Mouse (Mus musculus) forebrain, embryonic 14.5 days (tissue): ENCODE data around the gene Aak1. TPM values are rescaled to one million over a fixed set of nuclear protein-coding genes. Genes with fewer than 3 reads are reported as not detected.
A peak's percentile ranks its signal among the peaks of the same experiment; 100 is the strongest.

ENCODE experiments used
- ATAC-seq: fragments of 200-750 bp; cut with Nextera tagmentation; 2 replicates; pipeline ENCODE4 v1.8.0; 2017; ENCODE audit warnings: mild to moderate bottlenecking, moderate library complexity
- DNase-seq: peaks from one replicate; pipeline ENCODE4 v3.0.0-alpha.2; 2015; ENCODE audit warnings: low spot score
- H3K27ac ChIP-seq: fragments of 300-500 bp; sonication (generic); 2 replicates; pipeline ENCODE4 v1.5.1; 2014; ENCODE audit warnings: low read depth, mild to moderate bottlenecking, control low read depth, low read length, moderate library complexity
- H3K27me3 ChIP-seq: fragments of 300-500 bp; sonication (generic); replicated peaks from 2 replicates; pipeline ENCODE4 v1.6.1; 2014; ENCODE audit warnings: low read length, control low read depth, mixed read lengths; ENCODE audit not compliant: control insufficient read depth, insufficient read depth
- H3K36me3 ChIP-seq: fragments of 300-500 bp; sonication (generic); 2 replicates; pipeline ENCODE4 v1.6.1; 2014; ENCODE audit warnings: low read length, control low read depth; ENCODE audit not compliant: control insufficient read depth, insufficient read depth
- H3K4me1 ChIP-seq: fragments of 300-500 bp; sonication (generic); 2 replicates; pipeline ENCODE4 v1.6.1; 2014; ENCODE audit warnings: antibody characterized with exemption, low read length, control low read depth; ENCODE audit not compliant: control insufficient read depth, insufficient read depth
- H3K4me2 ChIP-seq: fragments of 300-500 bp; sonication (generic); 2 replicates; pipeline ENCODE4 v1.6.1; 2014; ENCODE audit warnings: mild to moderate bottlenecking, control low read depth, low read length
- H3K4me3 ChIP-seq: fragments of 300-500 bp; sonication (generic); 2 replicates; pipeline ENCODE4 v1.5.1; 2014; ENCODE audit warnings: low read depth, low read length, control low read depth
- H3K9ac ChIP-seq: fragments of 300-500 bp; sonication (generic); 2 replicates; pipeline ENCODE4 v1.6.1; 2014; ENCODE audit warnings: mild to moderate bottlenecking, low read length, control low read depth, moderate library complexity
- H3K9me3 ChIP-seq: fragments of 300-500 bp; sonication (generic); replicated peaks from 2 replicates; pipeline ENCODE4 v1.6.1; 2016; ENCODE audit warnings: low read length, control low read depth, mixed read lengths; ENCODE audit not compliant: control insufficient read depth
- WGBS: fragments of 180-500 bp; shearing (Covaris S2); extraction: QIAGEN DNeasy Blood & Tissue Kit; methylation state at CpG from one replicate; pipeline ENCODE4 v1.1.7; 2014; 5-methylcytosine and 5-hydroxymethylcytosine counted together
- polyA plus RNA-seq: library from polyadenylated mRNA; unstranded; fragments of >200 nt; fragmentation: Nextera tagmentation; extraction: Ambion mirVana; gene quantifications from 2 replicates; pipeline ENCODE4 v1.2.1, GENCODE M21; 2014

Gene Aak1
- polyA plus RNA-seq, 1 experiment from 2014 or later: 23.5 TPM

GRCm38 (mm10) chr6:87001995-87002394 lies 152.7 kb downstream of the Aak1 start:
- Histone ChIP-seq H3K4me1 (no peaks in the 10 kb centered on the region), H3K4me2 (no peak overlapping the region), H3K36me3 (peaks cover 8% of the 10 kb centered on the region; the same call in 1 of the 2 replicates), H3K27ac (no peak overlapping the region), H3K4me3 (no peak overlapping the region), H3K27me3 (no peaks in the 10 kb centered on the region), H3K9ac (no peak overlapping the region), H3K9me3 (no peaks in the 10 kb centered on the region)
- ATAC-seq (no peak), DNase-seq (no peak)
- 91% methylated on average over 6 of the region's 6 CpGs for WGBS

DNA sequence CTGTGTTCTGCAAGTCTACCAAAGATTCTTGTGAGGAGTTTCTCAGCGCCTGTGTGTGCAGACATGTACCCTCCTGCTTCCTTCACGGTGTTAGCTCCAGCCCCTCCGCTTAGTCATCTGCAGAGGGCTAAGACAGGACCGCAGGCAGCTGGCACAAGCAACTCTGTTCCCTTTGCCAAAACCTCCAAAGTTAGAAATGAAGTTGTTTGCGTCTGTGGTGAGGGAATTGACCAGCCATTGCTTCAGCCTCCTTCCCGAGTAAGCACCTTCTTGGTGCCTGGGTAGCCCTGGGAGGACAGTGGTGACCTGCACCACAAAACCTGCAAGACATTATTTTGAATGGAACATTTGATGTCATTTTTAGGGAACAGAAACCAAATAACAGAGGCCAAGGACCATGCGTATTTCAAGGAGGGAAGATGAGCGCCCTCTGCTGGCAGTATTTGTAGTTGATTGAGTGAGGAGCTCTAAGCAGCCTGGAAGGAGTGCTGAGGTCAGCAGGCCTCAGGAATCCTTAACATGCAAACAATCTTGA lies 153.3 kb downstream of the Aak1 start:
- Histone ChIP-seq H3K4me2 (no peak overlapping the region), H3K27ac (no peak overlapping the region)
- ATAC-seq: 0 out of 2 replicates have a peak, but pooled peaks have one; percentile 60

DNA sequence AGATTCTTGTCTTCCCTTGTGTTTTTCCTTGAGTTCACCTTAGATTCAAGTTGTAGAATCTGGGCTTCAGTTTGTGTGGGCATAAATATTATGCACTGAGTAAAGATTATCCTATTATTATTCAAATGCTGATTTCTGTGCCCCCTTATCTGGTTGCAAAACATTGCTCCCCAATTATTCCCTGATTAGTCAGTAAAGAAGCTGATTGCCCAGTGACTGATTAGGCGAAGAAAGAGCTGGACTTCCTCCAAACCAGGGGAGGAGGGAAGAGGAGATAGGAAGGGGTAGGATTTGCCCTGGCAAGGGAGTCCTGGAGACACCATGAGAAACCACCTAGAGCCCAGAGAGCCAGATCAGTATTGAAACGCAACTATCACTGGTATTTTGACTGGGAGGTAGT lies 154.8 kb downstream of the Aak1 start:
- Histone ChIP-seq H3K27ac (no peak overlapping the region), H3K36me3 (no peaks in the 10 kb centered on the region), H3K4me1 (no peaks in the 10 kb centered on the region), H3K9me3 (no peaks in the 10 kb centered on the region), H3K9ac (no peak overlapping the region), H3K4me3 (no peak overlapping the region), H3K27me3 (no peaks in the 10 kb centered on the region), H3K4me2 (no peak overlapping the region)
- 41% methylated on average over 2 of the region's 2 CpGs for WGBS
- DNase-seq (no peak), ATAC-seq (no peak)

More for the DNA sequence above, 153.3 kb downstream of the Aak1 start:
- H3K4me3 ChIP-seq: no peak overlapping the region
- no peaks in the 10 kb centered on the region for H3K4me1 ChIP-seq
- no peaks in the 10 kb centered on the region for H3K9me3 ChIP-seq
- 53% methylated on average over 8 of the region's 8 CpGs for WGBS
- DNase-seq: peak; percentile 86
- peaks cover 3% of the 10 kb centered on the region; the same call in 1 of the 2 replicates for H3K36me3 ChIP-seq
- no peaks in the 10 kb centered on the region for H3K27me3 ChIP-seq
- H3K9ac ChIP-seq: no peak overlapping the region

DNA sequence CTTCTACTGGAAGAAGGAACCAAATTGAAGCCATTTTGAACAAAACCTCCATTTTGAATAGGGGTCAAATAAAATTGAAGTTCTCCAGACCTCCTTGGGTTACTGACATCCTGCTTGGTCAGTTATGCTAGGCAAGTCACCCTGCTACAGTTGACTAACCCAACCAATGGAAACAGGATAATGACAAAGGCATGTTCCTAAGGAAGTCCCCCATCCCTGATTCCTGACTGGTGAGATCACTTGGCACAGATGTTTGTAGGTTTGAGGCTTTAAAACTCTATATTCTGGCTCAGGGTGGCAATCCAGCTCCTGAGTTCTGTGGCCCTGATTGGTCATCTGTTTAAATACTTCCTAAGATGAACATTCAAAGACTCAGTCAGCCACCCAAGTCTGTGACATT lies 156.3 kb downstream of the Aak1 start:
- DNase-seq (no peak), ATAC-seq (no peak)
- Histone ChIP-seq H3K4me3 (no peak overlapping the region), H3K4me1 (peaks cover 3% of the 10 kb centered on the region; the same call in 1 of the 2 replicates), H3K9me3 (no peaks in the 10 kb centered on the region), H3K27me3 (no peaks in the 10 kb centered on the region), H3K27ac (no peak overlapping the region), H3K36me3 (no peaks in the 10 kb centered on the region), H3K4me2 (no peak overlapping the region), H3K9ac (no peak overlapping the region)

DNA sequence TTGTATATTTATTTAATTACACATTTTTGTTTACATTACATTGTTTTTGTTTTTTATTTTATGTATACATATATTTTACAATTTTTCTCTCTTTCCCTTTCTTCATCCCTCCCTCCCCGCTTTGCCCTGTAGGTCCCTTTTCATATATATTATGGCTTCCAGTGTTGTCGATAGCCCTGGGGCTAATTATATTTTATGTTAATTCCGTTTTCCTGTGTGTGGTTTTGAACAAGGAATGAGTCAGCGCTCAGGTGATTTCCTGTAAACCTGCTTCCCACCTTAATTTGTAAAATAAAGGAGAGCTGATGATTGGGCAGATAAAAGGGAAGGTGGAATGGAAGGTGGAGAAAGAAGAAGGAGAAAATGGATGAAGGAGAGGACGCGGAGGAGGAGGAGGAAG lies 159.6 kb downstream of the Aak1 start, which contains the start of gene Nfu1:
Nfu1 (plus strand) TSS at position 350 of the 400 bp plus-strand sequence.
- 79% methylated on average over 6 of the region's 6 CpGs for WGBS
- no peak for ATAC-seq

DNA sequence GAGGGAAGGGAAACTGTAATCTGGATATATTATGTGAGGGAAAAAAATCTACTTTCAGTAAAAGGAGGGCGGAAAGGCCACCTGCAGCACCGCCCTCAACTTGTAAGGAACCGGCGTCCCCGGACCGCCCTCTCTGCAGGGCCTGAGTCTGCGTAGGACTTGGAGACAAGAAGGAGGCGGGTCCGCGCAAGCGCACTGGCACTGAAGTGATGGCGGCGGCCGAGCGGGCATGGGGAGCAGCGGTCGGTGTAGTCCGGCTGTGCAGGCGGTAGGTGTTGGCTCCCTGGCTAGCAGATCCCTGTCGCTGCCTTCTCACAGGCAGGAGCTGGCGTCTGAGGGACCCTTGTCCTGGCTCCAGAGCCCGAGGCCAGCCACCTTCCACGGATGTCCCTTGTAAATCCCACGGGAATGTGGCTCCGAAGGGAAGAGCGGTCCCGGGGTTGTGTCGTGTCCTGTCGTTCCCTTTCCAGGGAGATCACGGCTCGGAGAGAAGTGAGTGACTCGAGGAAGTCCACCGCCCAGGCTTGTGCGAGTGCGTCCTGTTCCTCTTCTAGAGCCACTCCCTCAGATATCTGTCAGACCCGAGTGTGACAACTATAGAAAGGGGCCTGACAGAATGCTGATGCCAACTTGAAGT lies 160.5 kb downstream of the Aak1 start:
- Histone ChIP-seq H3K9me3 (no peaks in the 10 kb centered on the region), H3K27me3 (no peaks in the 10 kb centered on the region), H3K27ac (peak overlapping the region; percentile 82), H3K4me2 (peak overlapping the region; percentile 62), H3K4me3 (peak overlapping the region; percentile 80), H3K36me3 (peaks cover 4% of the 10 kb centered on the region; the same call in 1 of the 2 replicates), H3K9ac (peak overlapping the region; percentile 94), H3K4me1 (peaks cover 3% of the 10 kb centered on the region; the same call in 1 of the 2 replicates)
- WGBS: under 1% methylated on average over 36 of the region's 36 CpGs
- DNase-seq: peak; percentile 96
- peak; percentile 99 for ATAC-seq

More for the DNA sequence above, 159.6 kb downstream of the Aak1 start, which contains the start of gene Nfu1:
- H3K27me3 ChIP-seq: no peaks in the 10 kb centered on the region
- H3K4me1 ChIP-seq: peaks cover 3% of the 10 kb centered on the region; the same call in 1 of the 2 replicates
- peak within 1 kb of the TSS; percentile 62 for H3K4me2 ChIP-seq
- peak within 1 kb of the TSS; percentile 94 for H3K9ac ChIP-seq
- no peaks in the 10 kb centered on the region for H3K9me3 ChIP-seq
- H3K27ac ChIP-seq: peak within 1 kb of the TSS; percentile 82
- H3K36me3 ChIP-seq: no peaks in the 10 kb centered on the region
- peak within 1 kb of the TSS; percentile 80 for H3K4me3 ChIP-seq
- no peak for DNase-seq

DNA sequence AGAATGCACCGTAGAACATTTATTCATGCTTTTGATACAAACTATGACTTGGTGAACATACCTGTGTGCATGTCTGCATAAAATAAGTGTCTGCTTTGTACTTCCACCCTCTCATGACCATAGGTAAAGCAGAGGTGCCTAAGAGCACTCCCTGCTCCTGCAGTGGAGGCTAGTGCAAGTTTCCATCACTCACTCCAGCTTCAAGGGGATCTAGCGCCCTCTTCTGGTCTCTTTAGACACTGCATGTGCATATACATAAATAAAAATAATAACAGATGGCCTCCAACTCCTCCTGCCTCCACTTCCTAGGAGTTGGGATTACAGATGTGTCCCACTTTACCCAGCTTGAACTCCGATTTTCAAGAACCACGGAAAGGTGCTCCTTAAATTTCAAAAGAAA lies 167.6 kb downstream of the Aak1 start:
- Histone ChIP-seq H3K4me2 (no peak overlapping the region), H3K9ac (no peak overlapping the region), H3K4me1 (no peaks in the 10 kb centered on the region), H3K4me3 (no peak overlapping the region), H3K36me3 (peaks cover 43% of the 10 kb centered on the region), H3K27ac (no peak overlapping the region), H3K9me3 (no peaks in the 10 kb centered on the region), H3K27me3 (no peaks in the 10 kb centered on the region)
- DNase-seq (peak; percentile 53), ATAC-seq (no peak)
- WGBS: 58% methylated on average over 4 of the region's 4 CpGs

DNA sequence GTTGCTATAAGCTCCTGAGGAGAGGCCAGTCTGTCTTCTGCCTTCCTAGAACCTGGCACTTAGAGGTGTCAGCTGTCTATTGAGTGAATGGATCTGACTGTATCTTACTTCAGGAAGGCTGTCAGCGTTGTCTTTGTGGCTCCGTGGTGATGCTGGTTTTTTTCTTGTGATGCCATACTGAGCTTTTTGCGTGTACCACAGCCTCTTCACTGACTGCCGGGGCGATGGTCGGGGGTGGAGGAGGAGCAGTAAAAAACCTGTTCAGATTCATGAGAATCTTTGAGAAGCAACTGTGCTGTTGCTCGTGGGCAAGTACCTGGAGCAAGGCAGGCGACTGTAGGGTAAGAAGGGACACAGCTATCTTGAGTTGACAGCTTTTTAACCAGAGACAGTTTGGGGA lies 169.6 kb downstream of the Aak1 start:
- DNase-seq (no peak), ATAC-seq (no peak)
- H3K27ac ChIP-seq: no peak overlapping the region
- H3K4me2 ChIP-seq: no peak overlapping the region
- no peaks in the 10 kb centered on the region for H3K9me3 ChIP-seq
- no peak overlapping the region for H3K4me3 ChIP-seq
- no peaks in the 10 kb centered on the region for H3K4me1 ChIP-seq
- 88% methylated on average over 8 of the region's 8 CpGs for WGBS
- H3K27me3 ChIP-seq: no peaks in the 10 kb centered on the region
- no peak overlapping the region for H3K9ac ChIP-seq
- peaks cover 57% of the 10 kb centered on the region for H3K36me3 ChIP-seq

- Histone ChIP-seq H3K27me3 (no peaks in the 10 kb centered on the region), H3K4me1 (no peaks in the 10 kb centered on the region), H3K27ac (no peak overlapping the region), H3K9ac (no peak overlapping the region), H3K9me3 (no peaks in the 10 kb centered on the region), H3K36me3 (peaks cover 73% of the 10 kb centered on the region), H3K4me3 (no peak overlapping the region), H3K4me2 (no peak overlapping the region)
- DNase-seq (no peak), ATAC-seq (no peak)
- WGBS: 98% methylated on average over 12 of the region's 12 CpGs
Measured at GRCm38 (mm10) chr6:87021791-87022190, 172.5 kb downstream of the Aak1 start.
